Mouse (Mus musculus): ENCODE measurements around the gene Gm8332. TPM values are rescaled to one million over a fixed set of nuclear protein-coding genes. Genes with fewer than 3 reads are reported as not detected.
"Not testable (repeated sequence)": the region's sequence is repeated elsewhere in the genome, so short reads cannot be mapped to it uniquely, and the experiment has no call there.

Gene Gm8332
- polyA plus RNA-seq, 1 experiment from 2014 or later = not detected

GRCm38 (mm10) chr12:88218059-88218458, 31.8 kb downstream of the Gm8332 start:
- not testable (repeated sequence) for H3K27ac ChIP-seq (ENCODE audit: low read length); H3K4me2 ChIP-seq (ENCODE audit: low read depth, low read length); ATAC-seq; H3K9ac ChIP-seq (ENCODE audit: low read depth, low read length); H3K4me3 ChIP-seq (ENCODE audit: low read length); H3K27me3 ChIP-seq (replicated peaks; ENCODE audit: control insufficient read depth, insufficient read depth, low read length); H3K36me3 ChIP-seq (ENCODE audit: control insufficient read depth, insufficient read depth, low read length); H3K9me3 ChIP-seq (ENCODE audit: control insufficient read depth, low read length); H3K4me1 ChIP-seq (ENCODE audit: control insufficient read depth, insufficient read depth, low read length)

- H3K9me3 ChIP-seq (ENCODE audit: control insufficient read depth, low read length) = no peaks in the 10 kb centered on the region
- H3K36me3 ChIP-seq (ENCODE audit: control insufficient read depth, insufficient read depth, low read length) = no peaks in the 10 kb centered on the region
- no peak overlapping the region for H3K9ac ChIP-seq (ENCODE audit: low read depth, low read length)
- H3K4me2 ChIP-seq (ENCODE audit: low read depth, low read length) = no peak overlapping the region
- 90% methylated on average over 12 of the region's 12 CpGs for WGBS
- H3K27me3 ChIP-seq (replicated peaks; ENCODE audit: control insufficient read depth, insufficient read depth, low read length) = no peaks in the 10 kb centered on the region
- no peak overlapping the region for H3K27ac ChIP-seq (ENCODE audit: low read length)
- no peak overlapping the region for H3K4me3 ChIP-seq (ENCODE audit: low read length)
- no peak for ATAC-seq
- H3K4me1 ChIP-seq (ENCODE audit: control insufficient read depth, insufficient read depth, low read length) = no peaks in the 10 kb centered on the region
Observed at GRCm38 (mm10) chr12:88214641-88215040, 35.3 kb downstream of the Gm8332 start.

DNA sequence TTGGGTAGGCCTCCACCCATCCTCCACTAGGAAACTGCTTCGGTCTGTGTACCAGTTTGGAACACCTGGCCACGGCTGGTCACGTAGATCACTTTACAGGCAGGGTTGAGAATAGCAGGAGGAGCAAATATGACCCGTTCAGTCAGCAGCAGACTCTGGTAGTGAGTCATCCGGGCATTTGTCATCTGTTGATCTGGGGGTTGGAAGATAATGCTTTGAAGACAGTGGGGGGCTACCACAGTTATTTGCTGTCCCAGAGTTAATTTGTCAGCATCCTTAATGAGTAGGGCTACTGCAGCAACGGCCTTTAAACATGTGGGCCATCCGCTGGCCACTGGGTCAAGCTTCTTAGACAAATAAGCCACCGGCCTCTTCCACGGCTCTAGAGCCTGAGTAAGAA, 38.4 kb downstream of the Gm8332 start:
- not testable (repeated sequence) for H3K36me3 ChIP-seq (ENCODE audit: control insufficient read depth, insufficient read depth, low read length); ATAC-seq; H3K4me2 ChIP-seq (ENCODE audit: low read depth, low read length); H3K27me3 ChIP-seq (replicated peaks; ENCODE audit: control insufficient read depth, insufficient read depth, low read length); H3K4me3 ChIP-seq (ENCODE audit: low read length); H3K9me3 ChIP-seq (ENCODE audit: control insufficient read depth, low read length); H3K9ac ChIP-seq (ENCODE audit: low read depth, low read length); H3K4me1 ChIP-seq (ENCODE audit: control insufficient read depth, insufficient read depth, low read length); H3K27ac ChIP-seq (ENCODE audit: low read length)
- 87% methylated on average over 9 of the region's 9 CpGs for WGBS

DNA sequence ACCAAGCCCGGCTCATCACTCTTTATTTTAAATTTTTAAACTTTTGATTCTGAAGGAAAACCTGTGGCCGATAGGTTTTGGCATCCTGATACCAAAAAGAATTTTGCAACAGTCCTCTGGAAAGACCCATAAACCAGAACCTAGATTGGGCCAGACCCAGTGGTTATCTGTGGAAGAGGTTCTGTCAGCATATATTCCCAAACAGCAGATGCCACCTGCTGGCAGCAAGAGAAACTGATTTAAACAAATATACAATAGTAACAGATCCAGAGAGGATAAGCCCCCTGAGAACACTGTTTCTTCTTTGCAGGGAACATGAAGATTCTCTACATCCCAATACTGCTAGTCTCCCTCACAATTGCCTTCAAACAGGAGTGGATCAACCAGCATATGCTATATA, 47.0 kb downstream of the Gm8332 start:
- Histone ChIP-seq H3K9ac (ENCODE audit: low read depth, low read length) (no peak overlapping the region), H3K36me3 (ENCODE audit: control insufficient read depth, insufficient read depth, low read length) (no peaks in the 10 kb centered on the region), H3K4me3 (ENCODE audit: low read length) (no peak overlapping the region), H3K27ac (ENCODE audit: low read length) (no peak overlapping the region), H3K27me3 (replicated peaks; ENCODE audit: control insufficient read depth, insufficient read depth, low read length) (no peaks in the 10 kb centered on the region), H3K4me1 (ENCODE audit: control insufficient read depth, insufficient read depth, low read length) (no peaks in the 10 kb centered on the region), H3K9me3 (ENCODE audit: control insufficient read depth, low read length) (no peaks in the 10 kb centered on the region), H3K4me2 (ENCODE audit: low read depth, low read length) (no peak overlapping the region)
- ATAC-seq = no peak
- WGBS = 88% methylated on average over 2 of the region's 2 CpGs

Other genes with a start within 250 kb of the Gm8332 start
- not detected in 2 replicates for gene Gm2075, start 238.3 kb downstream of the Gm8332 start, polyA plus RNA-seq (2015; fragmentation: Nextera tagmentation; extraction: Ambion mirVana)
- gene Gm6803, start 231.3 kb downstream of the Gm8332 start, polyA plus RNA-seq (2015; fragmentation: Nextera tagmentation; extraction: Ambion mirVana) = not detected in 2 replicates
- gene Gm2056, start 223.1 kb downstream of the Gm8332 start, polyA plus RNA-seq (2015; fragmentation: Nextera tagmentation; extraction: Ambion mirVana) = not detected in 2 replicates
- not detected in 2 replicates for gene Gm16368, start 166.4 kb downstream of the Gm8332 start, polyA plus RNA-seq (2015; fragmentation: Nextera tagmentation; extraction: Ambion mirVana)
- not detected in 2 replicates for gene Gm10436, start 68.0 kb downstream of the Gm8332 start, polyA plus RNA-seq (2015; fragmentation: Nextera tagmentation; extraction: Ambion mirVana)
- not detected in 2 replicates for gene Gm5662, start 24.4 kb upstream of the Gm8332 start, polyA plus RNA-seq (2015; fragmentation: Nextera tagmentation; extraction: Ambion mirVana)
- gene Gm5039, start 73.9 kb upstream of the Gm8332 start, polyA plus RNA-seq (2015; fragmentation: Nextera tagmentation; extraction: Ambion mirVana) = not detected in 2 replicates
- 19.0 and 19.3 TPM in 2 replicates for gene Adck1, start 110.5 kb upstream of the Gm8332 start, polyA plus RNA-seq (2015; fragmentation: Nextera tagmentation; extraction: Ambion mirVana)

All from intestine, embryonic 16.5 days (tissue).